Mouse (Mus musculus) gonadal fat pad, adult 2 months (tissue): Measurements from ENCODE around the gene Egflam. TPM values are rescaled to one million over a fixed set of nuclear protein-coding genes. Genes with fewer than 3 reads are reported as not detected.

Source experiments
- DNase-seq: peaks from one replicate; pipeline ENCODE4 v3.0.0-alpha.2; 2012; ENCODE audit warnings: low read depth
- polyA plus RNA-seq: library from polyadenylated mRNA; depleted of rRNA; stranded (reverse); fragments of >200 nt; gene quantifications from 2 replicates; pipeline ENCODE4 v1.2.3, GENCODE M21; 2012

Egflam gene
- polyA plus RNA-seq, 1 experiment: 12.5 TPM

GRCm38 (mm10) chr15:7292854-7293253, 105.3 kb downstream of the Egflam start:
- DNase-seq: no peak

- no peak for DNase-seq
Measured at GRCm38 (mm10) chr15:7290003-7290402, 108.2 kb downstream of the Egflam start.

- DNase-seq: no peak
Measured at GRCm38 (mm10) chr15:7289516-7289915, 108.7 kb downstream of the Egflam start.

DNA sequence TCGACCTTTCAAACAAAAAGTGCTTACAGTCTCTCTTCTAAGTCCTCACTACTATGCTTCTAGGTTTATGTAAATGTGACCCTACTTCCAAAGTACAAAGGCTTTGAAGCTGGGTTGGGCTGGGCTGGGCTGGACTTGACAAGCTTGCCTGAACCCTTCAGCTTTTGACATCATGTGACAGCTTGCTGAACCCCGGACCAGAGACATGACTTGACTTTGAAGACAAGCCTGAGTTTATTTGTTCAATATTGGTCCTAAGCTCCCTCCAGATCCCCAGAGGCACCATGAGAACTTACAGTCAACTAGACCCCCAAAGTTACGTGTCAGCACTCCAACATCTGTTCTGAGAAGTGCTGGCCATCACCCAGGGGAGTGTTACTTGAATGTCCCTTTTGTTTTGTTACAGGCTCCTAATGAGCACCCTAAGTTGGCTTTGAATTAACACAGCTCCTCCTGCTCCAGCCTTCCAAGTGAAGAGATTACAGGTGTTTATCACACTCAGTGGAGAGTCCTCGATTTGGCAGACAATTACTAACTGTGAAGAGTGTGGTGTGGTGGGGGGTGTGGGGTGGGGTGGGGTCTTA, 109.3 kb downstream of the Egflam start:
- no peak for DNase-seq

- no peak for DNase-seq
Measured at GRCm38 (mm10) chr15:7287911-7288310, 110.3 kb downstream of the Egflam start.

- DNase-seq: no peak
Measured at GRCm38 (mm10) chr15:7281579-7281978, 116.6 kb downstream of the Egflam start.

- peak; percentile 13 for DNase-seq
Measured at GRCm38 (mm10) chr15:7263822-7264221, 134.4 kb downstream of the Egflam start.

- no peak for DNase-seq
Measured at GRCm38 (mm10) chr15:7263339-7263738, 134.9 kb downstream of the Egflam start.

DNA sequence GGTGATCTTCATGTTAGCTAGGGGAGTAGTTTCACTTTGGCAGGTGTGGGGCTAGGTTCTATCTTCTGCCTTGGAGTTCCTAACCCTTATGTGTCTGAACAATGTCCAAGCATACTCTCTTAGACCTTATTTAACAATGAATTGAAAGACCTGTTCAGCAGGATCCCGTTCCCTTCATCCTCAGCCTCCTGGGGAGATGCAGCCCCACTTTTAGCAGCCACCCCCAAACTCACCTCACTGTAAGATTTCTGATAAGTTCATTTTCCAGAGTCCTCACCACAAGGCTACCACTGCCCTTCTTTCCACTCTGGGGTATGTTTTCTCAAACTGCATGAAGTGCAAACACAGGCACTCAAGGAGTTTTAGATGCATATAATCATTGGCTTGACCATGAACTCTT, 136.8 kb downstream of the Egflam start:
- no peak for DNase-seq

- no peak for DNase-seq
Measured at GRCm38 (mm10) chr15:7256577-7256976, 141.6 kb downstream of the Egflam start.

DNA sequence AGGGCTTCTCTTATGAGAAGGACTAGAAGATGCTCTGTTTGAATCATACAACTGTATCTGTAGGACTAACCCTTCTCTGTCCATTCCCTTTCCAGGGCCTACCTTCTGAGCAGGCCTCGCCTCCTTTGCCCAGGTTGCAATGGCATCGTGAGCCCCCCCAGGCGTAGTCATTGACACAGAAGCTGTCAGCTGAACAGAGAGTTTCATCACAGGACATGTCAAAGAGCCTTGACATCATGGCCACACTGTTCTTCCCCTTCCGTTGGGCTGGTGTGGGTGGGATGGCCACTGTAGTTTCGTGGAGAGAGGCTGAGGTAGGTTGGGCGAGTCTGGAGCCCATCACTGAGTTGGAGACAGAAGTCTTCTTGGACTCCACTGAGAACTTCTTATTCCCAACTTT, 144.9 kb downstream of the Egflam start:
- no peak for DNase-seq

GRCm38 (mm10) chr15:7252106-7252636, 146.0 kb downstream of the Egflam start:
- no peak for DNase-seq

DNA sequence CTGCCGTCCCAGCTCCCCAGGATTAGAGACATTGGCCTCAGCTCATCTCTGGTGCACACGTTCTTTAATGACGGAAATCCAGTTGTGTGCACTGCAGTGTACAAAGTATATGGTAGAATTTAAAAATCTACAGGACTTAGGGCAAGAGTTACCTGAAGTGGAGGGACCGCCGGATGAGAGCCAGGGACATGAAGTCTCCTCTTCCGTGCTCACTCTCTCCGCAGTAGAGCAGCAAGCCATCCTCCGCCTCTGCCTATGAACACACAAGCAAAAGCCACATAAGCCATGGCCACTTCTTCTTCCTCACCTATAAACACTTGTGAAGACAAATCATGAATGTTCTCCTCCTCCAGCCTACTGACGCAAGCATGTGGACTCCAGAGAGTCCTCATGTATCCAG, 147.2 kb downstream of the Egflam start:
- DNase-seq: no peak

DNA sequence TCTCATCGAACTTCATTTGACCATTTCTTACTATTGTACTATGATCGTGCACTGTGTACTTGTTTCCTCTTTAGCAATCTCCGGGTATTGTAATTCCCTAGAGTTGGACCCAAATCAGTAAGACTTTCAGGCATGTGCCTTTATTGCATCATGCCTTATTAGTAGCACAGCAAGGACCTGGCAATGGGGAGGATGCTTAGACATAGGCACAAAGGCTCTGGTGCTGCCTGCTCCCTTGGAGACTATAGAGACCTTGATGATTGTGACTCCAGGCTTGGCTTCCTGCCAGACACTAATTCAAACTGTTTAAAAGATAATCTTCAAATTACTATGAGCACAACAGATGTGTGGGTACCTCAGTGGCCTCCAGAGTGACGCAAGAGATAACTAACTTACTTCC, 149.0 kb downstream of the Egflam start:
- no peak for DNase-seq

GRCm38 (mm10) chr15:7247321-7247720, 150.9 kb downstream of the Egflam start:
- no peak for DNase-seq

DNA sequence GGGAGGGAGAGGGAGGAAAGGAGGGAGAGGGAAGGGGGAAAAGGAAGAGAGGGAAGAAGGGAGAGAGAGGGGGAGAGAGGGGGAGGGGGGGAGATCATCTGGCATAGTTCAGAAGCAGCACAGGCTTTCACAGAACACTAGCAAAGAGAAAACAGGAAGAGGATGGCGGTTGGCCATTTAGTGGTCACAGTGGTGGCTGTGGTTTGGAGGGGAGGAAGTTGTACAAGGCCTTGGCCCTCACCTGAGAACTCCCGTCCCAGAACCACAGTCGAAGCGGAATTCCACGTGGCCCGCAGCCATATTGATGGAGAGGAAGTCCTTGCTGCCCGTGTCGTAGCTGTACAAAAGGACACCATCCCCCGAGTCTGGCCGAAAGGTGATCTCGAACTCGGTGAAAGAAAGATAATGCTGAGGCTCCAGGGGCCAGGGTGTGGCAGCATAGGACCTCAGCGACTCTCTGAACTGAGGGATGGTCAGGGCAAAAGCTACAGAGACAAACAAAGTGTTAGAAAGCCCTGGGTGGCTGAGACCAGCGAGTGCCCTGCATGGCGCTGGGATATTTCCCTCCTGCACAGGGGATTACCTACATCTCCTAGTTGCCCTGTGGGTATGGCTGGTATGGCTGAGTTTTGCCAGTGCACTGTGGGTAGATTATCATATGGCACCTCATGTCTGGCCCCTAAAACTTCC, 155.9 kb downstream of the Egflam start:
- no peak for DNase-seq

GRCm38 (mm10) chr15:7240950-7241349, 157.2 kb downstream of the Egflam start:
- no peak for DNase-seq

- DNase-seq: no peak
Measured at GRCm38 (mm10) chr15:7239904-7240303, 158.3 kb downstream of the Egflam start.

DNA sequence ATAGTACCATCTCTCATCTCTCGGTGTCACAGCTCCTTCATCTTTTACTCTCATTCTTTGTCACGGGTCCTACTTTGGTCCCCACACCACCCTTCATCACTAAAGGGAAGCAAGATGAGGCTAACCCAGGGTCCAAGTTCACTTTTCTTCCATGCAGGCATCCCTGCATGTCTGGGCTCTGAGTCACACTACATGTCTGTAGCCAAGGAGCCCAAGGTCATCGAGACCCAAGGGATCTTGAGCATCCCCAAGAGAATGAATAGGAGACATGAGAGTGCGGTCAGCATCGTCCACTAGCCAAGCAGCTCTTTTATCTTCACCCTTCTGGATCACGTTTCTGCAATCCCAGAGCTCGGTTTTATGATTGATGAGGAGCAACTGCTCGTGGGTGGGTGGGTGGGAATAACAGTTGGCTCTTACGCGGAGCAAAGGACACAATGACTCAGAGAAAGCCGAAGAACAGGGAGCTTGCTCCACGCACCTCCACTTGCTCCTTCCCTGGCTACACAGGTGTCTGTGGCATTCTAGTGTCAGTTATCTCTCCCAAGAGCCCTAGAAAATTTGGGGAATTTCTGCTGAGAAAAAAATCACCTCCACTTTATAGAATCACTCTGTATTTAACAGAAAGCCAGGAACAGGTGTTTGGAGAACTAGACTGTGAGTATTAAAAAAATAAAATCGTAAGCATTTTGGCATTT, 164.7 kb downstream of the Egflam start:
- no peak for DNase-seq

GRCm38 (mm10) chr15:7226225-7226624, 172.0 kb downstream of the Egflam start:
- no peak for DNase-seq

DNA sequence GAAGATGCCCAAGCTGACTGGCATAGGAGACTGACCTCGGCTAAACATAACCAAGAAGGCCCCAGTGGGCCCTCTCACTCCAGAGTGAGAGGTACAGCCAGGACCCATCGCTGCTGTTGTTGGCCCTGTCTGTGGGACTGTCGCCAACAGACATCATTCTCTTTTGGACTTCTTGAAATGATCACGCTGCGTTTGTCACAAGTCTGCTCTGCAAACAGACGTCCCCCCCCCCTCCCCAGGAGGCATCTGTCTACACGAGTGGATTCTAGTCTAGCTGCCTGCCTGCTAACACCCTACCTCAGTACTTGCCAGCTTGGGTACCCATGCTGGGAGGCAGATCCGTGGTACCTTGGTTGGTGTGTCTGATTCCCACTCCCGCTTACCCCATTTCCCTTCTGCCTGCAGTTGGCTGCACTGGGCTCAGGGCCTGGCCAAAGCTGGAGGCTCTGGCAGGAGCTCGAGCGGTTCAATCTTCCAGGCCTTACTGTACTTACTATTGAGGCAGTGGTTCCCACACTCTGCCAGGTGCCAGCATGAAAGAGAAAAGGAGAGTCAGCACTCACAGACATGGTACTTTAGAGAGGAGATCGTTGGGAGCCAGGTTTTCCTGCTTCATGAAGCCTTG, 173.9 kb downstream of the Egflam start:
- no peak for DNase-seq

- DNase-seq: no peak
Measured at GRCm38 (mm10) chr15:7222809-7223208, 175.4 kb downstream of the Egflam start.

DNA sequence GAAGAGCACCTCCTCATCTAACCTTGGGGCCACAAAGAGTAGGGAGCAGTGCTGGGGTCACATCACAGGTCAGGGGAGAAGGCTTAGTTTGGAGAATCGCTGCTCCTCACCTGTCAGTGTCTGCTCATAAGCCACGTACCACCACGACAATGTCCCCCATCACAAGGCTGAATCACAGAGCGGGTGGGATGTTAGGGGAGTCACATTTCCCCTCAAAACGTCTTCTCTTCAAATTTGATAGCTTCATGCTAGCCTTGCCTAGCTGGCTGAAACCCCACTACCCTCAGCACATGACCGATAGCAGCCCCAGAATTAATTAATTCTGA, 181.0 kb downstream of the Egflam start:
- no peak for DNase-seq
